Comparison of ENCODE assay signal across 11 mouse cellular contexts in genomic region chr5:136015586-136015985, GRCm38 (mm10). TPM values are rescaled to one million over a fixed set of nuclear protein-coding genes. Genes with fewer than 3 reads are reported as not detected.
DNase-seq lines count a peak whose midpoint lies in the region; ATAC-seq and TF ChIP-seq lines count a peak whose summit lies in the region.
"Had no signal": no experiment of that assay in that cellular context is flagged by ENCODE, and none has a peak within 500 bp of the region (broad histone marks: within the 10 kb centered on the region; RNA-seq: fewer than 3 reads in every experiment).

No protein-coding gene starts in this region.

- no peak overlapping the region; the same call in 1 of the 2 replicates for H3K27ac ChIP-seq in midbrain, postnatal 0 days (ENCODE audit: low read depth, low read length)
- no peak overlapping the region for H3K27ac ChIP-seq in midbrain, embryonic 10.5 days (replicated peaks)
- H3K27ac ChIP-seq in heart, postnatal 0 days (ENCODE audit: low read depth), result peak overlapping the region; percentile 77

- H3K4me2 ChIP-seq in midbrain, postnatal 0 days (ENCODE audit: low read depth, low read length, poor library complexity, severe bottlenecking), result no peak overlapping the region
- peak overlapping the region; percentile 19 for H3K4me2 ChIP-seq in heart, postnatal 0 days (ENCODE audit: low read depth, low read length)
- H3K4me2 ChIP-seq: midbrain, embryonic 11.5 days had no signal

- 71% methylated on average over 10 of the region's 10 CpGs for WGBS in midbrain, postnatal 0 days
- 87% methylated on average over 10 of the region's 10 CpGs for WGBS in midbrain, embryonic 10.5 days
- WGBS in heart, postnatal 0 days, result 53% methylated on average over 10 of the region's 10 CpGs

- 0 out of 2 replicates have a peak overlapping the region, but pooled peaks have one; percentile 33 for H3K9ac ChIP-seq in midbrain, postnatal 0 days (replicated peaks; ENCODE audit: low read length, poor library complexity, severe bottlenecking)
- H3K9ac ChIP-seq in heart, postnatal 0 days (replicated peaks; ENCODE audit: low read depth, low read length), result no peak overlapping the region

- no peak for TF ChIP-seq CTCF in midbrain, postnatal 0 days (IDR thresholded peaks at IDR 0.05)
- TF ChIP-seq CTCF in heart, postnatal 0 days (IDR thresholded peaks at IDR 0.05; ENCODE audit: low read depth), result no peak

- H3K4me1 ChIP-seq in midbrain, postnatal 0 days (ENCODE audit: insufficient read depth, low read length), result no peaks in the 10 kb centered on the region
- H3K4me1 ChIP-seq in midbrain, embryonic 10.5 days, result no peaks in the 10 kb centered on the region
- H3K4me1 ChIP-seq in heart, postnatal 0 days (ENCODE audit: control insufficient read depth, insufficient read depth), result peaks cover 29% of the 10 kb centered on the region

- peak; percentile 92 for DNase-seq in heart, adult 11 months
- DNase-seq in heart, adult 8-10 months (ENCODE audit: low spot score), result no peak
- no peak for DNase-seq in midbrain, postnatal 0 days (ENCODE audit: low spot score)
- no peak for DNase-seq in midbrain, embryonic 10.5 days (ENCODE audit: low spot score)
- no peak for DNase-seq in heart, postnatal 0 days (ENCODE audit: low spot score)
- peak; percentile 53 for DNase-seq in urinary bladder, adult 2 months (ENCODE audit: low spot score)
- DNase-seq in cerebellum, postnatal 36 days, result no peak
- no peak for DNase-seq in frontal cortex, postnatal 25 days (ENCODE audit: low spot score in 2 of 2)
- DNase-seq: cerebellum, adult 9-10 months had no signal

- TF ChIP-seq EP300 in heart, postnatal 0 days (IDR thresholded peaks at IDR 0.05; ENCODE audit: low read depth), result no peak

- H3K4me3 ChIP-seq in midbrain, postnatal 0 days (ENCODE audit: low read depth, low read length), result no peak overlapping the region
- H3K4me3 ChIP-seq in midbrain, embryonic 10.5 days, result no peak overlapping the region
- H3K4me3 ChIP-seq in heart, postnatal 0 days (ENCODE audit: low read depth, low read length), result 0 out of 2 replicates have a peak overlapping the region, but pooled peaks have one; percentile 3

- H3K27me3 ChIP-seq in midbrain, postnatal 0 days (ENCODE audit: insufficient read depth, low read length), result no peaks in the 10 kb centered on the region
- no peaks in the 10 kb centered on the region for H3K27me3 ChIP-seq in midbrain, embryonic 10.5 days (ENCODE audit: low read depth, poor library complexity, severe bottlenecking)
- H3K27me3 ChIP-seq in heart, postnatal 0 days (ENCODE audit: control insufficient read depth, insufficient read depth, low read length), result no peaks in the 10 kb centered on the region

- H3K36me3 ChIP-seq in midbrain, postnatal 0 days (ENCODE audit: insufficient read depth, low read length), result peaks cover 22% of the 10 kb centered on the region
- peaks cover 68% of the 10 kb centered on the region for H3K36me3 ChIP-seq in midbrain, embryonic 10.5 days
- H3K36me3 ChIP-seq in heart, postnatal 0 days (replicated peaks; ENCODE audit: control insufficient read depth, insufficient read depth, low read length), result peaks cover 18% of the 10 kb centered on the region

- H3K9me3 ChIP-seq in midbrain, postnatal 0 days (ENCODE audit: low read length), result no peaks in the 10 kb centered on the region
- no peaks in the 10 kb centered on the region for H3K9me3 ChIP-seq in midbrain, embryonic 10.5 days (replicated peaks)
- no peaks in the 10 kb centered on the region for H3K9me3 ChIP-seq in heart, postnatal 0 days (replicated peaks; ENCODE audit: control insufficient read depth, low read length)

- ATAC-seq in midbrain, postnatal 0 days (ENCODE audit: low FRiP score), result no peak
- ATAC-seq in heart, postnatal 0 days (ENCODE audit: insufficient read depth, low read depth), result no peak; the same call in 1 of the 2 replicates

RNA-seq across cellular contexts. Expression of gene Dtx2, which starts 21.0 kb away (rescaled TPM):
- total RNA-seq in heart, adult 8-10 months (2022), result 1 to 10 TPM; 6.0 to 7.3 (median 6.8) TPM
- 22.3 and 25.4 TPM in 2 replicates for total RNA-seq in midbrain, postnatal 0 days (2014; rRNA removed)
- 20.1 and 20.5 TPM in 2 replicates for polyA plus RNA-seq in midbrain, postnatal 0 days (2015; fragmentation: Nextera tagmentation; extraction: Ambion mirVana)
- 36.3 and 39.6 TPM in 2 replicates for polyA plus RNA-seq in midbrain, embryonic 10.5 days (2016; fragmentation: Nextera tagmentation; extraction: Ambion mirVana)
- total RNA-seq in heart, postnatal 0 days (2014; rRNA removed; ENCODE audit: low replicate concordance), result 27.4 and 28.6 TPM in 2 replicates
- 14.6 and 15.7 TPM in 2 replicates for polyA plus RNA-seq in heart, postnatal 0 days (2015; fragmentation: Nextera tagmentation; extraction: Ambion mirVana)
- polyA plus RNA-seq in urinary bladder, adult 2 months (2012; rRNA removed), result 16.8 and 17.3 TPM in 2 replicates

RNA-seq across cellular contexts. Expression of gene Upk3b, which starts 22.7 kb away (rescaled TPM):
- 10 to 100 TPM; 13.3 to 26.7 (median 18.2) TPM for total RNA-seq in heart, adult 8-10 months (2022)
- not detected in 2 replicates for total RNA-seq in midbrain, postnatal 0 days (2014; rRNA removed)
- not detected in 2 replicates for polyA plus RNA-seq in midbrain, postnatal 0 days (2015; fragmentation: Nextera tagmentation; extraction: Ambion mirVana)
- polyA plus RNA-seq in midbrain, embryonic 10.5 days (2016; fragmentation: Nextera tagmentation; extraction: Ambion mirVana), result 0.10 TPM in 1 of 2 replicates, not detected in the other
- total RNA-seq in heart, postnatal 0 days (2014; rRNA removed; ENCODE audit: low replicate concordance), result 40.6 and 47.9 TPM in 2 replicates
- 21.1 and 24.0 TPM in 2 replicates for polyA plus RNA-seq in heart, postnatal 0 days (2015; fragmentation: Nextera tagmentation; extraction: Ambion mirVana)
- polyA plus RNA-seq in urinary bladder, adult 2 months (2012; rRNA removed), result 113 and 152 TPM in 2 replicates
- polyA plus RNA-seq: midbrain, embryonic 11.5 days had no signal

RNA-seq across cellular contexts. Expression of gene Zp3, which starts 35.7 kb away (rescaled TPM):
- total RNA-seq in heart, adult 8-10 months (2022), result not detected
- 0.99 TPM in 1 of 2 replicates, not detected in the other for total RNA-seq in midbrain, postnatal 0 days (2014; rRNA removed)
- polyA plus RNA-seq in midbrain, postnatal 0 days (2015; fragmentation: Nextera tagmentation; extraction: Ambion mirVana), result 0.21 and 0.27 TPM in 2 replicates
- polyA plus RNA-seq in midbrain, embryonic 10.5 days (2016; fragmentation: Nextera tagmentation; extraction: Ambion mirVana), result 0.10 TPM in 1 of 2 replicates, not detected in the other
- total RNA-seq in heart, postnatal 0 days (2014; rRNA removed; ENCODE audit: low replicate concordance), result not detected in 2 replicates
- polyA plus RNA-seq in heart, postnatal 0 days (2015; fragmentation: Nextera tagmentation; extraction: Ambion mirVana), result 0.14 TPM in 1 of 2 replicates, not detected in the other
- not detected in 2 replicates for polyA plus RNA-seq in urinary bladder, adult 2 months (2012; rRNA removed)
- polyA plus RNA-seq: limb, embryonic 11.5 days; midbrain, embryonic 11.5 days had no signal

RNA-seq across cellular contexts. Expression of gene Upk3bl, which starts 38.7 kb away (rescaled TPM):
- total RNA-seq in heart, adult 8-10 months (2022), result not detected
- not detected in 2 replicates for total RNA-seq in midbrain, postnatal 0 days (2014; rRNA removed)
- polyA plus RNA-seq in midbrain, postnatal 0 days (2015; fragmentation: Nextera tagmentation; extraction: Ambion mirVana), result not detected in 2 replicates
- 0.50 and 0.72 TPM in 2 replicates for polyA plus RNA-seq in midbrain, embryonic 10.5 days (2016; fragmentation: Nextera tagmentation; extraction: Ambion mirVana)
- total RNA-seq in heart, postnatal 0 days (2014; rRNA removed; ENCODE audit: low replicate concordance), result 4.2 TPM in 1 of 2 replicates, not detected in the other
- not detected in 2 replicates for polyA plus RNA-seq in heart, postnatal 0 days (2015; fragmentation: Nextera tagmentation; extraction: Ambion mirVana)
- 4.5 and 6.1 TPM in 2 replicates for polyA plus RNA-seq in urinary bladder, adult 2 months (2012; rRNA removed)

RNA-seq across cellular contexts. Expression of gene Ssc4d, which starts 41.3 kb away (rescaled TPM):
- total RNA-seq in heart, adult 8-10 months (2022), result under 1 TPM in 3 of 4 experiments, not detected in 1; 0.44 to 0.53 (median 0.46) TPM
- 8.0 and 8.9 TPM in 2 replicates for total RNA-seq in midbrain, postnatal 0 days (2014; rRNA removed)
- polyA plus RNA-seq in midbrain, postnatal 0 days (2015; fragmentation: Nextera tagmentation; extraction: Ambion mirVana), result 3.6 TPM in 2 replicates
- polyA plus RNA-seq in midbrain, embryonic 10.5 days (2016; fragmentation: Nextera tagmentation; extraction: Ambion mirVana), result 1.7 TPM in 2 replicates
- 1.3 and 3.6 TPM in 2 replicates for total RNA-seq in heart, postnatal 0 days (2014; rRNA removed; ENCODE audit: low replicate concordance)
- 0.55 and 0.56 TPM in 2 replicates for polyA plus RNA-seq in heart, postnatal 0 days (2015; fragmentation: Nextera tagmentation; extraction: Ambion mirVana)
- 3.4 and 4.2 TPM in 2 replicates for polyA plus RNA-seq in urinary bladder, adult 2 months (2012; rRNA removed)

Comparison
In these comparisons a context has a peak if more than half of its experiments do, and no peak if none do; other contexts are left out.
1. DNase-seq: peak in heart, adult 11 months (single experiment) and urinary bladder, adult 2 months (single experiment); none in heart, adult 8-10 months (single experiment), midbrain, postnatal 0 days (single experiment), midbrain, embryonic 10.5 days (single experiment), heart, postnatal 0 days (single experiment), cerebellum, postnatal 36 days (0 of 2) and frontal cortex, postnatal 25 days (0 of 2).
2. RNA of gene Upk3b, which starts 22.7 kb away (polyA plus RNA-seq): 113 to 152 TPM in urinary bladder, adult 2 months and 21.1 to 24.0 TPM in heart, postnatal 0 days; not detected in midbrain, postnatal 0 days and 0.10 TPM in midbrain, embryonic 10.5 days; every median in the first group is over 10 times any median in the second.